Mouse (Mus musculus): ENCODE measurements at regions not wholly inside any gene's neighbourhood (a gene's known extent, or its start where the extent isn't known, plus 50 kb on each side); places are given as distances from the start of the nearest gene placed in this dataset.
A peak's percentile ranks its signal among the peaks of the same experiment; 100 is the strongest.
"Not testable (repeated sequence)": the region's sequence is repeated elsewhere in the genome, so short reads cannot be mapped to it uniquely, and the experiment has no call there.

GRCm38 (mm10) chr2:79022954-79023353, 155.0 kb downstream of the Ube2e3 start:
- Histone ChIP-seq H3K4me3 (replicated peaks) (no peak overlapping the region), H3K4me1 (no peaks in the 10 kb centered on the region), H3K9ac (no peak overlapping the region), H3K4me2 (replicated peaks) (no peak overlapping the region), H3K27ac (replicated peaks) (no peak overlapping the region), H3K27me3 (no peaks in the 10 kb centered on the region), H3K9me3 (replicated peaks) (no peaks in the 10 kb centered on the region), H3K36me3 (no peaks in the 10 kb centered on the region)
- no peak for ATAC-seq (ENCODE audit: insufficient number of reproducible peaks, low FRiP score, low TSS enrichment, low read depth)
- WGBS = 92% methylated on average over 2 of the region's 2 CpGs

- H3K27ac ChIP-seq (replicated peaks) = no peak overlapping the region
- H3K27me3 ChIP-seq = no peaks in the 10 kb centered on the region
- ATAC-seq (ENCODE audit: insufficient number of reproducible peaks, low FRiP score, low TSS enrichment, low read depth) = no peak
- H3K36me3 ChIP-seq = no peaks in the 10 kb centered on the region
- no peaks in the 10 kb centered on the region for H3K9me3 ChIP-seq (replicated peaks)
- no peak overlapping the region for H3K4me3 ChIP-seq (replicated peaks)
- WGBS = 84% methylated on average over 4 of the region's 4 CpGs
- no peaks in the 10 kb centered on the region for H3K4me1 ChIP-seq
- no peak overlapping the region for H3K4me2 ChIP-seq (replicated peaks)
- H3K9ac ChIP-seq = no peak overlapping the region
These were observed 157.8 kb downstream of the Ube2e3 start for GRCm38 (mm10) chr2:79025678-79026077.

DNA sequence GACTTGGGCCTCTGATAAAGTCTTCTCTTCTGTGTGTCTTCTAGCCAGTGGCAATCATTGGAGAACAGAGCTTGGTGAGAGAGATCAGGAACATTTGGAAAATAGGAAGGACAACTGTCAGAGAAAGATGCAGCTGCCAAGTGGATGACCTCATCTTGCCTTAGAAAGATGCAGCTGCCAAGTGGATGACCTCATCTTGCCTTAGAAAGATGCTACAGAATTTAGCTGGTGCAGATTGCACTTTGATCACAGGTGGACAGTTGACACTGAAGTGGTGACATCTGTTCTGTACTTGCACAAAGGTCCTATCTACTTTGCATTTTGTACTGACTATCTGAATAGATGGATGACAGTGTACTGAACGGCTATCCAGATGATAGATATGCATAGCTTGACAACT, 163.1 kb downstream of the Ube2e3 start:
- no peaks in the 10 kb centered on the region for H3K27me3 ChIP-seq

DNA sequence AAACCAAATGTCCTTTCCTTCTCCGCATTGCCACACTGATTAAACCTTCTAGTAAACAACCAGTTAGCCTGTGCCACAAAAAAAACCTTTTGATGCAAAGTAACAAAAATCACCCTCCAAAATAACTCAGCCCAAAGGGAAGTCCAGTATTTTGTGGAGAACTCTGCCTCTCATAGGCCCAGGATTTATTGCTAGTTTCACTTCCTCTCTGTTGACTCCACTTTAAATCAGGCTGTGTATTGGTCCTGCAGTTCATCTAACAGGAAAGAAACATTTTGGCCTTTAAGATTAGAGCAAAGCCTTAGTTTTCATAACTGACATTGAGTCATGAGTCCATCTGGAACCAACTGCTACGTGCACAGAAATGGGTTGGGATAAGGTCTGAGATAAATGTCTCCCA, 168.4 kb downstream of the Ube2e3 start:
- Histone ChIP-seq H3K27ac (replicated peaks) (no peak overlapping the region), H3K9ac (no peak overlapping the region), H3K36me3 (no peaks in the 10 kb centered on the region), H3K4me2 (replicated peaks) (no peak overlapping the region), H3K4me3 (replicated peaks) (no peak overlapping the region), H3K27me3 (no peaks in the 10 kb centered on the region), H3K9me3 (replicated peaks) (no peaks in the 10 kb centered on the region), H3K4me1 (no peaks in the 10 kb centered on the region)
- WGBS = 81% methylated on average over 2 of the region's 2 CpGs
- no peak for ATAC-seq (ENCODE audit: insufficient number of reproducible peaks, low FRiP score, low TSS enrichment, low read depth)

More for the DNA sequence above, 163.1 kb downstream of the Ube2e3 start:
- no peak overlapping the region for H3K4me3 ChIP-seq (replicated peaks)
- H3K36me3 ChIP-seq = no peaks in the 10 kb centered on the region
- H3K27ac ChIP-seq (replicated peaks) = no peak overlapping the region
- no peak overlapping the region for H3K9ac ChIP-seq
- no peaks in the 10 kb centered on the region for H3K4me1 ChIP-seq
- WGBS = 69% methylated on average over 1 of the region's 1 CpGs
- H3K4me2 ChIP-seq (replicated peaks) = no peak overlapping the region
- no peaks in the 10 kb centered on the region for H3K9me3 ChIP-seq (replicated peaks)
- ATAC-seq (ENCODE audit: insufficient number of reproducible peaks, low FRiP score, low TSS enrichment, low read depth) = no peak

GRCm38 (mm10) chr2:79038624-79039023, 170.7 kb downstream of the Ube2e3 start:
- H3K4me2 ChIP-seq (replicated peaks) = no peak overlapping the region
- H3K9ac ChIP-seq = no peak overlapping the region
- H3K4me1 ChIP-seq = no peaks in the 10 kb centered on the region
- no peak overlapping the region for H3K4me3 ChIP-seq (replicated peaks)
- no peaks in the 10 kb centered on the region for H3K27me3 ChIP-seq
- 25% methylated on average over 5 of the region's 5 CpGs for whole genome bisulfite sequencing
- H3K36me3 ChIP-seq = no peaks in the 10 kb centered on the region
- no peak overlapping the region for H3K27ac ChIP-seq (replicated peaks)
- no peaks in the 10 kb centered on the region for H3K9me3 ChIP-seq (replicated peaks)
- no peak for ATAC-seq (ENCODE audit: insufficient number of reproducible peaks, low FRiP score, low TSS enrichment, low read depth)

- not testable (repeated sequence) for ATAC-seq (ENCODE audit: insufficient number of reproducible peaks, low FRiP score, low TSS enrichment, low read depth); H3K4me1 ChIP-seq
These were observed 176.9 kb downstream of the Ube2e3 start for GRCm38 (mm10) chr2:79044804-79045203.

DNA sequence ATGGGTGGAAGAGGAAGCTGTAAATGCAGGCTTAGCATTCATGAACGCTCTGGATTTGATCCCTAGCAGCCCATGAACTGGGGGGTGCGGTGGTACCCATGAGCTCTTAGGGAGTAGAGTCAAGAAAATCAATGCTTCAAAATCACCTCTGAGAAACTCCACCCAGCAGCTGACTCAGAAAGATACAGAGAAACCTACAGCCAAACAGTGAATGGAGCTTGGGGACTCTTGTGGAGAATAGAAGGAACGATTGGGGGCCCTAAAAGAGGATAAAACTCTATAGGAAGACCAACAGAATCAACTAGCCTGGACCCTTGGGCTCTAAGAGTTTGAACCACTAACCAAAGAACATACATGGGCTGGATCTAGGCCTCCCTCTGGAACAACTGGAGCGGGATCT, 177.6 kb downstream of the Ube2e3 start:
- no peak overlapping the region for H3K4me2 ChIP-seq (replicated peaks)
- no peak for ATAC-seq (ENCODE audit: insufficient number of reproducible peaks, low FRiP score, low TSS enrichment, low read depth)
- no peaks in the 10 kb centered on the region for H3K9me3 ChIP-seq (replicated peaks)
- WGBS = 78% methylated on average over 4 of the region's 4 CpGs
- no peak overlapping the region for H3K9ac ChIP-seq
- peaks cover 5% of the 10 kb centered on the region for H3K4me1 ChIP-seq
- no peaks in the 10 kb centered on the region for H3K36me3 ChIP-seq
- no peak overlapping the region for H3K27ac ChIP-seq (replicated peaks)
- H3K27me3 ChIP-seq = no peaks in the 10 kb centered on the region
- no peak overlapping the region for H3K4me3 ChIP-seq (replicated peaks)

More at GRCm38 (mm10) chr2:79044804-79045203, 176.9 kb downstream of the Ube2e3 start:
- not testable (repeated sequence) for H3K9ac ChIP-seq; H3K27ac ChIP-seq (replicated peaks); H3K4me2 ChIP-seq (replicated peaks); H3K27me3 ChIP-seq; H3K4me3 ChIP-seq (replicated peaks); H3K9me3 ChIP-seq (replicated peaks); H3K36me3 ChIP-seq
- WGBS = 80% methylated on average over 3 of the region's 3 CpGs

DNA sequence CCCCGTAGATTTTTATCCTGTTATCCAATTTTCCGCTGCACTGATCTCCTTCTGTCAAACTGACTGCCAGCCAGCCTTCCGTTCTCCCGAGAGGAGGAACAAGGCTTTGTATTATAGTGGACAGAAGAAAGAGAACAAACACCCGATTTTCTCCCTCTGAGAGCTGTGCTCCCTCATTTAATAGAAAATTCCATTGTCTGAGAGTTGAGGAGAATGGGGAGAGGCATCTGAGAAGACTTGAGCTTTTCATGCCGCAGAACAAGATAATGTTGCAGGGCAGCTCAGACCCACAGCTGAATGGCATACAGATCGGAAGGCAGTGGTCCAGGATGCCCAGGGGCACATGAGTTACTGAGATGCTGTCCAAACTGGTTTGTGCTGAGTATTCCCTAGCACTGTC, 180.1 kb downstream of the Ube2e3 start:
- no peaks in the 10 kb centered on the region for H3K27me3 ChIP-seq
- no peaks in the 10 kb centered on the region for H3K36me3 ChIP-seq
- no peak overlapping the region for H3K27ac ChIP-seq (replicated peaks)
- no peak overlapping the region for H3K4me3 ChIP-seq (replicated peaks)
- no peak overlapping the region for H3K9ac ChIP-seq
- ATAC-seq (ENCODE audit: insufficient number of reproducible peaks, low FRiP score, low TSS enrichment, low read depth) = peak; percentile 39; the same call in 1 of the 2 replicates
- H3K4me2 ChIP-seq (replicated peaks) = peak overlapping the region; percentile 15; the same call in 1 of the 2 replicates
- peaks cover 5% of the 10 kb centered on the region for H3K4me1 ChIP-seq
- H3K9me3 ChIP-seq (replicated peaks) = no peaks in the 10 kb centered on the region
- WGBS = 16% methylated on average over 7 of the region's 7 CpGs

GRCm38 (mm10) chr2:79048777-79049537, 181.0 kb downstream of the Ube2e3 start:
- H3K4me1 ChIP-seq = peaks cover 5% of the 10 kb centered on the region
- no peak for ATAC-seq (ENCODE audit: insufficient number of reproducible peaks, low FRiP score, low TSS enrichment, low read depth)
- 80% methylated on average over 5 of the region's 5 CpGs for WGBS
- no peak overlapping the region for H3K4me2 ChIP-seq (replicated peaks)
- H3K9me3 ChIP-seq (replicated peaks) = no peaks in the 10 kb centered on the region
- H3K9ac ChIP-seq = no peak overlapping the region
- no peaks in the 10 kb centered on the region for H3K36me3 ChIP-seq
- H3K4me3 ChIP-seq (replicated peaks) = no peak overlapping the region
- no peaks in the 10 kb centered on the region for H3K27me3 ChIP-seq
- H3K27ac ChIP-seq (replicated peaks) = no peak overlapping the region

DNA sequence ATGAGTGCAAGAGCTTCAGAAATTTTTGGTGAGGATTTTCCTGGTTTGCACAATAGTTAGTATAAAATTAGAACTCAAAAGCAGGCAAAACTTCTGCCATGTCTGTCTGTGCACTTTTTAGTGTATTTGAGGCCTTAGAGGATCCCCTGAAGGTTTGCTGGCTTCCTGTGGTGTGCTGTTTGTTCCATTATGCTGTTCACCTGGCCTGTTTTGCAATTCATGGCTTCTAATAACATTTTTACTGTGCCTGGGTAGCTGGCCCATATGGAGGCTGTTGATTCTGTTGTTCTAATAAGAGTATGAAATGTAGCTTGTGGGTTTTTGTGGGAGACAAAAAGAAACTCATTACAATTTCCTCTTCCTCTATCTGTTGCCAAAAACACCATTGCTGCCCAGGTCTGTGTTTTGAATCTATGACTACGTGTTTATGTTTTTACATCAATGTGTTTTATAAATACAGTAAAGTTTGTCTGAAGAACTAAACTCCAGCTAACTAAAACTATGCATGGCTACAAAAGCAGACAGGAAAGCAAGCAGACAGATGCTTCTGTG, 182.6 kb downstream of the Ube2e3 start:
- H3K27ac ChIP-seq (replicated peaks) = no peak overlapping the region
- 84% methylated on average over 1 of the region's 1 CpGs for WGBS
- no peak for ATAC-seq (ENCODE audit: insufficient number of reproducible peaks, low FRiP score, low TSS enrichment, low read depth)
- no peak overlapping the region for H3K4me2 ChIP-seq (replicated peaks)
- no peaks in the 10 kb centered on the region for H3K36me3 ChIP-seq
- H3K4me3 ChIP-seq (replicated peaks) = no peak overlapping the region
- no peaks in the 10 kb centered on the region for H3K9me3 ChIP-seq (replicated peaks)
- H3K27me3 ChIP-seq = no peaks in the 10 kb centered on the region
- H3K9ac ChIP-seq = no peak overlapping the region
- peaks cover 5% of the 10 kb centered on the region for H3K4me1 ChIP-seq

DNA sequence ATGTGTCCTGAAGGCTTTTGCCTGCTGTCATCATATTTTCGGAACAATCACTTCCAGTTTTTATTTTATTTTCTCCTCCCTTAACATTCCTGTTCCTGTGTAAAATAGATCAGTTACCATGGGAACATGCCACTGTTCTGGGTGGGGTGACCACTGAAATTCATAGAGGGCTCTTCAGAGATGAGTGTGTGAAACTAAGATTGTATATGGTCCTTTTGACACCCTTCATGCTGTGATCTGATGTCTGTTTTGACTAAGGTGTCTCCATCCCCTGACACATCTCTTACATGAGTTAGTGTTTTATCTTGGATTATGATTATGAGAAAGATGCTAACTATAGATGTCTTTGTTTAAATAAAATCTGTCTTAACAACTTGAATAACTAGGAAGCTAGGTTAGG, 184.3 kb downstream of the Ube2e3 start:
- ATAC-seq (ENCODE audit: insufficient number of reproducible peaks, low FRiP score, low TSS enrichment, low read depth) = no peak
- H3K36me3 ChIP-seq = no peaks in the 10 kb centered on the region
- H3K4me3 ChIP-seq (replicated peaks) = no peak overlapping the region
- H3K4me2 ChIP-seq (replicated peaks) = no peak overlapping the region
- WGBS = 77% methylated on average over 1 of the region's 1 CpGs
- H3K9me3 ChIP-seq (replicated peaks) = no peaks in the 10 kb centered on the region
- H3K4me1 ChIP-seq = peaks cover 5% of the 10 kb centered on the region
- H3K9ac ChIP-seq = no peak overlapping the region
- H3K27me3 ChIP-seq = no peaks in the 10 kb centered on the region
- H3K27ac ChIP-seq (replicated peaks) = no peak overlapping the region

- 0 out of 2 replicates have a peak, but pooled peaks cover 5% of the 10 kb centered on the region for H3K4me1 ChIP-seq
- WGBS = 76% methylated on average over 2 of the region's 2 CpGs
- H3K36me3 ChIP-seq = no peaks in the 10 kb centered on the region
- ATAC-seq (ENCODE audit: insufficient number of reproducible peaks, low FRiP score, low TSS enrichment, low read depth) = no peak
- no peak overlapping the region for H3K4me2 ChIP-seq (replicated peaks)
- H3K27me3 ChIP-seq = no peaks in the 10 kb centered on the region
- H3K9ac ChIP-seq = no peak overlapping the region
- H3K27ac ChIP-seq (replicated peaks) = no peak overlapping the region
- no peaks in the 10 kb centered on the region for H3K9me3 ChIP-seq (replicated peaks)
- no peak overlapping the region for H3K4me3 ChIP-seq (replicated peaks)
These were observed 188.2 kb downstream of the Ube2e3 start for GRCm38 (mm10) chr2:79056138-79056537.
